Mouse (Mus musculus): ENCODE results near the gene Upp1. TPM values are rescaled to one million over a fixed set of nuclear protein-coding genes. Genes with fewer than 3 reads are reported as not detected.

Upp1 gene
- polyA plus RNA-seq (2015; fragmentation: Nextera tagmentation; extraction: Ambion mirVana): 13.7 and 14.4 TPM in 2 replicates

GRCm38 (mm10) chr11:9118050-9118420 lies at the start of gene Upp1:
Upp1 (plus strand) TSS chr11:9118103.

Other genes with a start within 250 kb of the Upp1 start
- 0.09 and 0.25 TPM in 2 replicates for gene Pkd1l1, start 144.8 kb upstream of the Upp1 start, polyA plus RNA-seq (2015; fragmentation: Nextera tagmentation; extraction: Ambion mirVana)
- gene Hus1, start 106.9 kb upstream of the Upp1 start, polyA plus RNA-seq (2015; fragmentation: Nextera tagmentation; extraction: Ambion mirVana): 11.6 and 12.1 TPM in 2 replicates
- gene Gm11992, start 69.5 kb upstream of the Upp1 start, polyA plus RNA-seq (2015; fragmentation: Nextera tagmentation; extraction: Ambion mirVana): 3.6 and 4.0 TPM in 2 replicates
- gene Sun3, start 69.1 kb upstream of the Upp1 start, polyA plus RNA-seq (2015; fragmentation: Nextera tagmentation; extraction: Ambion mirVana): 0.19 and 0.26 TPM in 2 replicates
- 0.03 TPM in 1 of 2 replicates, not detected in the other for gene Abca13, start 73.8 kb downstream of the Upp1 start, polyA plus RNA-seq (2015; fragmentation: Nextera tagmentation; extraction: Ambion mirVana)